Mouse (Mus musculus) adrenal gland, adult 18-20 months (tissue): Measurements from ENCODE around the gene Mfsd4a. TPM values are rescaled to one million over a fixed set of nuclear protein-coding genes. Genes with fewer than 3 reads are reported as not detected.

Experiments
- DNase-seq, 2 experiments: peaks; one replicate each; pipeline ENCODE4 v3.0.0; 2021 to 2022; ENCODE audit warnings: low spot score in 2 of 2
- total RNA-seq, 2 experiments: library from RNA; stranded (reverse); gene quantifications; 1 replicate in 1 of 2; 2 replicates in 1 of 2; pipeline ENCODE4 v1.2.3; 2021

Mfsd4a gene
- total RNA-seq, 2 experiments from 2014 or later: 13.3 to 31.0 TPM

DNA sequence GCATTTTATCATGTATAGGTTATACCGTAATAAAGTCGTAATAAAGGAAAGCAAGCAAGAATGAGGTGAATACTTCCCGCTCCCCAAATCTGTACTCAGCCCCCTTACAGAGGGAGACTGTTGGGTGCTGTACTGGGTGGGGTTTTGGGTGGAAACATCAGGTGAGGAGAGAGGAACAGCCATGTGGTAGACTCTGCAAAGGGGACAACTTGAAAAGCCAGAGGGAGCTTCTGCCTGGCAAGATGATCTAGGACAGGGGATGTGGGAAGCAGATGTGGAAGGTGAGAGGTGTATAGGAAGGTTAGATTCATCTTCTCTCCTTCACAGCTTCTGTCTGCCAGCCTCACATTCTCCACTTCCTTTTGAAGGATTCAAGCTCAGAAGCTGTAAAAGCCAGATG, 2.8 kb upstream of the Mfsd4a start:
- no peak for DNase-seq

GRCm38 (mm10) chr1:132069436-132069835, 1.6 kb upstream of the Mfsd4a start:
- DNase-seq: no peak

- no peak for DNase-seq
These were observed 2.2 kb downstream of the Mfsd4a start for GRCm38 (mm10) chr1:132065475-132066172.

- no peak for DNase-seq
These were observed 2.9 kb downstream of the Mfsd4a start for GRCm38 (mm10) chr1:132065001-132065400.

GRCm38 (mm10) chr1:132063096-132063495, 4.8 kb downstream of the Mfsd4a start:
- peak in 1 of 2 experiments; percentile 22 for DNase-seq

DNA sequence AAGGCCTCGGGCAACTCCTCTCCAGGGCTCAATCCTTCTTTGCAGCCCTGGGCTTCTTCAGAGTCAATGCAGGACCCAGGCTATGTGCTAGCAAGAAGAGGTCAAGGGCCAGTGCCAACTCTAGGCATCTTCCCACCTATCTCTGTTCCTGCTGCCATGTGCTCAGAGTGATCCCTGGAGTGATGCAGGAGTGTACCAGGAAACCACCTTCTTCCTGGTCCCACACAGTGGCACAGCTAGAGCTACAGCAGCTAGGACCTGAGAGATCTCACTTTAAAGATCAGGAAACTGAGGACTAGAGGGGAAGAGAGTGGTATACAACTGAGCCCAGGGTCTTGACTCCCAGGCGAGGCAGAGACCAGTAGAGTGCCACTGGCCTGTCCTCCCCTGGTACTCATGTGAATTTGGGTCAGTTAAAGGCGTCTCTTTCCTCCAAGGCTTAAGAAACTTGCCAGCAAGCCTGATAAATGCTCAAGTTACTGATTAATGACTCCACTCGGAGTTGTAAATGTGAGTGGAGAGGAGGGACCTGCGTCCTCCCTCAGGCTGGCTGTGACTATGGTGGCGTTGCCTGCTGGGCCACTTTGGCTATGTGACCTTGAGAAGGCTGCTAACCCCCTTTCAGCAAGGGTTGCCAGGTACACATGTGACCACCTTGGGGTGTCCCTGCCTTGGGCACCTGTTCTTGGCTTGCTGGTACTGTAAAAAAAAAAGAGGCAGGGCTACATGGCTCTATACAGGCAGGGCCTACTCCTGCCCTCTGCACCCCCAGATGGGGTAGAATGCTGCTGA, 5.9 kb downstream of the Mfsd4a start:
- DNase-seq: no peak

GRCm38 (mm10) chr1:132060036-132060769, 7.7 kb downstream of the Mfsd4a start:
- no peak for DNase-seq

DNA sequence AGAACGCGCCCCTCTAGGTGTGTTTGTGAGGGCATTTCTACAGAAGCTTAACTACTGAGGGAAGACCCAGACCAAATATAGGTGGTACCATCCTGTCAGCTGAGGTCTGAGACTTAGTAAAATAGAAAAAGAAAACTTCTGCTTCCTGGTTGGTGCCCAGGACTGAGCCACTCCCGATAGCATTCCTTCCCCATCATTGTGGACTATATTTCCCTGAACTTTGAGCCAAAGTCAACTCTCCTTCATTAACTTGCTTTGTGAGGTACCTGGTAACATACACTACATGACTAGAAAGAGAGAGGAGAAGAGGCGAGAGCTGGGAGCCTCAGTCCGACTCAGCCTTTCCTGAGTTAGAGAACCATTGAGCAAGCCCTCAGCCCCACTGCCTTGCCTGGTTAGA, 9.3 kb downstream of the Mfsd4a start:
- DNase-seq: no peak

DNA sequence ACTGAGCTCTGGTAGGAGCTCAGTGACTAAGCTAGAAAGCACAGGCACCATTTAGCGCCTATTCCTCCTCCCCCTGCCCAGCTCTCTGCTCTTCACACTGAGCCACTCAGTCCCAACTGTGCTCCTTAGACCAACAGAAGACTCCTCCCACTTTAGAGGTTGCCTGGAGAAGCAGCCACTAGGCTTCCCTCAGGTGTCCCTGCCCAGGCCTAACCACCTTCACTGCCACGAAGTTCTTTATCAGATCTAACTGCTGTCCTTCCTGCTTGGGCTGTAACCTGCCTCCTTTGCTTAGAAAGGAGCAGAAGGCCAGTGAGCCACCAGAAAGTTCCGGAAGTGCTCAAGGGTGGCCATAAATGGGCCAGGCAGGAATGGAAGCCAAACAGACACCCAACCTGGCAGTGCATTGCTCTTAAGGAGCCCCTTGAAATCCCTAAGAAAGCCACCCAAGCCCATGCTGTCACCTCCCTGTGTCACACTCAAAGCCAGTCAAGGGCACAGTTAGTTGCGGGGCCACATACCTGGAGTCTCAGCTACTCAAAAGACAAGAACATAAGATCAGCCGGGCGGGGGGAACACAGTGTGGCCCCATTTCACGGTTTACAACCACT, 12.7 kb downstream of the Mfsd4a start:
- no peak for DNase-seq

- no peak for DNase-seq
These were observed 13.5 kb downstream of the Mfsd4a start for GRCm38 (mm10) chr1:132054387-132054786.

GRCm38 (mm10) chr1:132051746-132052145, 16.1 kb downstream of the Mfsd4a start:
- DNase-seq: no peak

GRCm38 (mm10) chr1:132046143-132046735, 21.6 kb downstream of the Mfsd4a start:
- peak; percentile 63 to 74 for DNase-seq

GRCm38 (mm10) chr1:132043759-132044158, 24.1 kb downstream of the Mfsd4a start:
- no peak for DNase-seq

- no peak for DNase-seq
These were observed 27.7 kb downstream of the Mfsd4a start for GRCm38 (mm10) chr1:132040201-132040621.

DNA sequence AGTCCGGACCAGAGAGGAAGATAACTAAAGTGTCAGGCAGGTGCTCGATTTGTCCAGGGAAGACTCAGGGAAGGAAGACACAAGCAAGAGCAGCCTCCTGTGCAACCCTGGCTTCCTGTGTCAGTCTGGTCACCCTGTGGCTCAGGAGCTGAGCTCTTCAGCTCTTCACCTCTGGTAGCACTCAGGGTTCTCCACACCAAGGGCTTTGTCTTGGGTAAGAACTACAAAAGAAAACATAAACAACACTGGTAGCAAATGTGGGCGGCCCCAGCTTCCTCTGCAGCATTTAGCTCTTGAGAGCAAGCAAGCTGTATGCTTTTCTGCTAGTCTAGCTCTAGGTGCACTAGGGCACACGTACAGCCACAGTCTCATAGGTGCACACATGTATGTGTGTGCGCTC, 29.1 kb downstream of the Mfsd4a start:
- DNase-seq: no peak

- DNase-seq: no peak
These were observed 30.1 kb downstream of the Mfsd4a start for GRCm38 (mm10) chr1:132037746-132038145.

GRCm38 (mm10) chr1:132032172-132032571, 35.7 kb downstream of the Mfsd4a start:
- no peak for DNase-seq

GRCm38 (mm10) chr1:132030574-132030973, 37.3 kb downstream of the Mfsd4a start:
- no peak for DNase-seq

DNA sequence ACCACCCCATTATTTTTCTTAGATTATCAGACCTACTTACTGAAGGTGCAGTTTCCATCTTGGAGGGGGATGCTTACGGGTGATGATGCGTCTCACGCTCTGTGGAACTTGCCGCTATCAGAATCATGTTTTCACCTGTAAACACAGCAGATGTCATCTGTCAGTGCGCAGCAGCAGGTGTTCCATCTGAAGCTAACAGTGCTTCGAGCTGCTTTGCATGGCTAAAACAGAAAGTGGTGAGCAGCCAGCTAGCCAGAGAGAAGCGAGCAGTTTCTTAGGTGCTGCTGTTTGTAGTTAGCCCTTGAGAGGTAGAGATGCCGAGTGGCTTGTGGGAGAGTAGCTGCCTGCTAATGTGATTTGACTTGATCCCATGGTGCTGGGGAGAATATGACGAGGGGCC, 39.4 kb downstream of the Mfsd4a start:
- no peak for DNase-seq

GRCm38 (mm10) chr1:132027978-132028377, 39.9 kb downstream of the Mfsd4a start:
- DNase-seq: no peak
